Mouse (Mus musculus): ENCODE results near the gene Sult3a2. TPM values are rescaled to one million over a fixed set of nuclear protein-coding genes. Genes with fewer than 3 reads are reported as not detected.

Gene Sult3a2
- not detected in 4 replicates for total RNA-seq (2023; ENCODE audit: inconsistent age)

GRCm38 (mm10) chr10:33786604-33787003, at the start of gene Sult3a2:
TSS of gene Sult3a2 (minus strand) at chr10:33786704.

Other genes with a start within 250 kb of the Sult3a2 start
- gene Clvs2, start 161.9 kb downstream of the Sult3a2 start, total RNA-seq (2023; ENCODE audit: inconsistent age) = not detected in 4 replicates
- gene Sult3a1, start 71.0 kb upstream of the Sult3a2 start, total RNA-seq (2023; ENCODE audit: inconsistent age) = not detected in 4 replicates
- gene Rsph4a, start 118.4 kb upstream of the Sult3a2 start, total RNA-seq (2023; ENCODE audit: inconsistent age) = not detected in 4 replicates
- gene Zup1, start 164.6 kb upstream of the Sult3a2 start, total RNA-seq (2023; ENCODE audit: inconsistent age) = 101 to 123 TPM (median 121 TPM) in 4 replicates
- gene Rwdd1, start 232.9 kb upstream of the Sult3a2 start, total RNA-seq (2023; ENCODE audit: inconsistent age) = 37.0 to 53.7 TPM (median 44.2 TPM) in 4 replicates

Measured in B cell, adult (primary cell).